Mouse (Mus musculus) cerebral cortex, adult 2 months (tissue): ENCODE measurements around the gene Olfr612.

ENCODE experiments used
- WGBS: fragments of 180-500 bp; shearing (Covaris S2); methylation state at CpG from one replicate; pipeline ENCODE4 v1.1.7; 2018; 5-methylcytosine and 5-hydroxymethylcytosine counted together

Olfr612 gene

DNA sequence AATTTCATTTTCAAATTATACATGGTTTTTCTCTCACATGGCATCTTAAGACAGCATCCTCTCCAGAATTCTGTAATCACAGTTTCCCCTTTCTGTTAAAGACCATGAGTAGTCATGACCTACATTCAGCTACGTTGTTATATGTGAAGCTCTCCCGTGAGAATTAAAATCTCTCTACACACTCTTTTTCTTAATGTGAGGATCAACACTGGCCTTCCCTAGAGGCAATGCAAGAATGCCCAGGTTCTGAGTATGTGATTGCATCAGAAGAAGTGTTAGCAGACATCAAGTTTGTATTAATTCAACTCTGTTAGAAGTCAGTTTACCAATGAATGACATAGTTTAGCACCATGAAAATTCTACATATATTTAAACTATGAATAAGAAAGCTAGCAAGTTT lies at the start of gene Olfr612:
Gene Olfr612 (minus strand): TSS at position 101 of the 400 bp plus-strand sequence.
- WGBS = 66% methylated on average over 2 of the region's 2 CpGs

DNA sequence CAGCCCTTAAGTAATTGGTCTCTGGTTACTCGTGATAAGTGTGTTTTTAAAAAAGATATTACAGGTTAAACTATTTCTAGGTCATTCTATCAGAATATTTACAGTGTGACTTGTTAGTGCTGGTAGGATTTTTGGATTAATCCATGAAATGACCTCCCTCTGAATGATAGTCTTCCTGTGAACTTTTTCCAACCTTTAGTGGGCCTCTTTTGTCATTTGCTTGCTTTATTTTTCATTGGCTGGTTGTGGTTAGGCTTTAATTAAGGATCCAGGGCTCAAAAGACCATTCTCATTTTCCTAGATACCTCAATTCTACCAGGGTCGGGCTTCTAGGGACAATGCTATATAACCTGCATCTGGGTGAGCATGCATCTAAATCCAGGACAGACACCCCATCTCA lies 47.3 kb upstream of the Olfr612 start, which contains the start of gene Olfr618:
Gene Olfr618 (plus strand): TSS at position 301 of the 400 bp plus-strand sequence.
- WGBS = 55% methylated on average over 2 of the region's 2 CpGs

DNA sequence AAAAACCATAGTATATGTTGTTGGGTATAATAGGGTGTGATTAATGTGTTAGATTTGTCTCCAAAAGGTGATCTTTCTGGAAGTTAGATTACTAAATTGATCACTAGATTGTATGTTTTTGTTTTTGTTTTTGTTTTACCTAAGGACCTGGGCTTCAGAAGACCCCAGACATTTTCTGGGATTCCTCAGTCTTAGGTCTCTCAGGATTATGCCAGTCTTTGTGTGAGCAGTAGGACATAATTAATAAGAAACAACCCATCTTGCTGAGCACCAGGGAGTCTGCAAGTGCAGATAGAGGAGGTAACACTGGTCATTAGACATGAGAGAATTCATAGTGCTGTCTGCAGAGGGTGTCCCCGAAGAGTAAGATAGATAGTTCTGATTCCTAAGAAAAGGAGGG lies 30.2 kb upstream of the Olfr612 start, which contains the start of gene Olfr617:
Gene Olfr617 (plus strand): TSS at position 301 of the 400 bp plus-strand sequence.
- 83% methylated on average over 1 of the region's 1 CpGs for WGBS

- WGBS = 75% methylated on average over 3 of the region's 3 CpGs
These were observed 26.5 kb upstream of the Olfr612 start, which contains the start of gene Olfr616 for GRCm38 (mm10) chr7:103569043-103569442. Gene Olfr616, minus strand, starts transcription at chr7:103569143.

GRCm38 (mm10) chr7:103555779-103556178 lies 13.3 kb upstream of the Olfr612 start, which contains the start of gene Olfr615:
Gene Olfr615, plus strand, starts transcription at chr7:103556079.
- 73% methylated on average over 2 of the region's 2 CpGs for WGBS

- 82% methylated on average over 2 of the region's 2 CpGs for WGBS
These were observed 5.3 kb upstream of the Olfr612 start, which contains the start of gene Olfr613 for GRCm38 (mm10) chr7:103547774-103548173. Gene Olfr613, plus strand, starts transcription at chr7:103548074.

DNA sequence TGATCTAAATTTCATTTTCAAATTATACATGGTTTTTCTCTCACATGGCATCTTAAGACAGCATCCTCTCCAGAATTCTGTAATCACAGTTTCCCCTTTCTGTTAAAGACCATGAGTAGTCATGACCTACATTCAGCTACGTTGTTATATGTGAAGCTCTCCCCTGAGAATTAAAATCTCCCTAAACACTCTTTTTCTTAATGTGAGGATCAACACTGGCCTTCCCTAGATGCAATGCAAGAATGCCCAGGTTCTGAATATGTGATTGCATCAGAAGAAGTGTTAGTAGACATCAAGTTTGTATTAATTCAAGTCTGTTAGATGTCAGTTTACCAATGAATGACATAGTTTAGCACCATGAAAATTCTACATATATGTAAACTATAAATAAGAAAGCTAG lies 21.8 kb downstream of the Olfr612 start, which contains the start of gene Olfr611:
Gene Olfr611 (minus strand): TSS at position 101 of the 400 bp plus-strand sequence.
- WGBS = 50% methylated on average over 1 of the region's 1 CpGs

- 87% methylated on average over 2 of the region's 2 CpGs for WGBS
These were observed 30.5 kb downstream of the Olfr612 start, which contains the start of gene Olfr610 for GRCm38 (mm10) chr7:103512022-103512421. Gene Olfr610, minus strand, starts transcription at chr7:103512122.

GRCm38 (mm10) chr7:103497962-103498361 lies 44.6 kb downstream of the Olfr612 start, which contains the start of gene Olfr609:
Gene Olfr609, minus strand, starts transcription at chr7:103498062.
- 60% methylated on average over 1 of the region's 1 CpGs for WGBS
